Mouse (Mus musculus): ENCODE data around the gene Igdcc4.
"Not testable (repeated sequence)": the region's sequence is repeated elsewhere in the genome, so short reads cannot be mapped to it uniquely, and the experiment has no call there.

The Igdcc4 gene

DNA sequence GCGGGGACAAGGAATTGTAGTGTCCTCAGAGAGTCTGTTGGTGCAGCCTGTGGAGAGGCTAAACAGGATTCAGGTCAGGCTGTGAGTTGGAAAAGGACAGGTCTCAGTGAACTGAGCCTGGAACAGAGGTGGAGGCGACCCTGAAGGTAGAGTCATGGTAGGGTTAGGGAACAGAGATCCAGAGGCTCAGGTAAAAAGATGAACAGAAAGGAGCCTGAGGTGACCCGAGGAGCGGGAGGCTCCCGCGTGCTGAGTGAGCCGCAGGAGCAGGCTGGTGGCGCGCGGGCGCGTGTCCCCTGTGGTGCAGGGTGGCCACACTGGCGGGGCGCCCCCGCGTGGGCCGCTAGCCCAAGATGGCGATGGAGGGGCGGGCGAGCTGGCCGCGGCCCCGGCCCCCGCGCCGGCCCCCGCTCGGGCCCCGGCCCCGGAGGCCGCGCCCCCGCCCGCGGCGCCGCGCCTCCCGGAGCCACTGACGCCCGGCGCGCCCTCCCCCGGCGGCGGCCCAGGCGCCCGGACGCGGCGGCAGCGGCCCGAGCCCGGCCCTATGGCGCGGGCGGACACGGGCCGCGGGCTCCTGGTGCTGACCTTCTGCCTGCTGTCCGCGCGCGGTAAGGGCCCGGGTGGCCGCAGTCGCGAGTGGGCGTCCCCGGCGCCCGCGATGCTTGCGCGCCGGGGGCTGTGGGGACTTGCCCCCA is at the start of gene Igdcc4:
Gene Igdcc4 (plus strand): TSS at position 496 of the 695 bp plus-strand sequence.
- DNase-seq (ENCODE audit: low spot score), result peak; percentile 61

DNA sequence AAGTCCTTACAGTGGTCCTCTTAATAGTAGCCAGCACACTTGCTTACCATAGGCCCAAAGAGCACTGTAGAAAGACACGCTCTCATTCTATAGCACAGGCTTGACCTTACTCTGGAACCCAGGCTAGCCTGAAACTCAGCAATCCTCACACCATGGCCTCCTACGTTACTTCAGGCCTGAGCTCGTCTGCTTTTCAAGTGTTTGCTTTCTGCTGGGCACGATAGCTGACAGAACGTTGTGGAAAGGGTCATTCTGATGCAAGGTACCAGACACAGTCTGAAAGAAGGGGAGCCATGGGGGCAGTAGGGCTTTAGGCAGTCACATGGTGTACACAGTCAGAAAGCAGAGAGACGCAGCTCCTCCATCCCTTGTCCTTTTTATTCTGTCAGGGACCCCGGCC is 37.0 kb upstream of the Igdcc4 start:
- DNase-seq (ENCODE audit: low spot score), result no peak

DNA sequence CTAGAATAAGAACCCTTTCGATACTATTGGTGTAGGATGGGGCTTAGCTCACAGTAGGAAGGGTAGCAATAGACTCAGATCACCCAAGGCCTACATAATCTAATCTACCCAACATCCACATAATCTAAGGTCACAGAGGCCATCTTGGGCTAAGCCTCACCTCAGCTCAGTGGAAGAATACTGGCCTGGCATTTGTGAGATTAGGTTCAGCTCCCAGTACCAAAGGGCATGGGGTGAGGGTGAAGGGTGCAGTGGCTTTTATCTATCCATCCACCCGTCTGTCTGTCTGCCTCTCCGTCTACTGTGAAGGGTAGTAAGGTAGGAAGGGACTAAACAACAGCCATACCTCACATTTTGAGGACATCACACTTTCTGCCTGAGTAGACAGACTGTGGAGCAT is 30.7 kb upstream of the Igdcc4 start:
- no peak for DNase-seq (ENCODE audit: low spot score)

DNA sequence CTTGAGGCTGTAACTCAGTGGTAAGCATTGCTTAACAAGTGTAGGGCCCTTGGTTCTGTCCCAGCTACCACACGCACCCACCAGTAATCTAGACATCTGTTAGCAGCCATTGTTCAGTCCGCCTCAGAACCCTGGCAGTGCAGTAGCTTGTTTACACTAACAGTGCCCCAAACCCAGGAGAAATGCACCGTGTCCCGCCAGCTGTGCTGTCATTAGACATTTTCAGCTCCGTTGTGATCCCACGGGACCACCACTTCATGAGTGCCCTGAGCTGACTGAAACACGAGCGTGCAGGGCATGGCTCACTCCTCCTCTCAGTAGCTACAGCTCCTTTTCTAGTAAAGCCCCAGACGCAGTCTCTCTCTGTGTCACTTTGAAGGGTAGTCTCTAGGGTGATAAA is 27.7 kb upstream of the Igdcc4 start:
- peak; percentile 30 for DNase-seq (ENCODE audit: low spot score)

DNA sequence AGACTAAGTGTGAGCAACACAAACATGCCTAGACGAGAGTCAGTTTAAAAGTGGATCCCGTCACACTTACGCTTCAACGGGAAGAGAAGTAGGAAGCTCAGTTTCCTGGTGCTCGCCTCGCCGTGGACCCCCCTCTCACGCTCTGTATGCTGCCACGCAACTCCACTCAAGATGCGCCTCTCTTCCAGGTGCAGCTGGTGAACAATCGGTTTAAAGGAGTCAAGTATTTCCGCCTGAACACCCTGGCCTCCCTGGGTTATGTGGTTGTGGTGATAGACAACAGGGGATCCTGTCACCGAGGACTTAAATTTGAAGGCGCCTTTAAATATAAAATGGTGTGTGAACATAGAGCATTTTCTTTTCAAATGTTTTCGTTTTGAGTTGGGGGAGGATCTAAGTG is 27.0 kb upstream of the Igdcc4 start:
- DNase-seq (ENCODE audit: low spot score), result no peak

DNA sequence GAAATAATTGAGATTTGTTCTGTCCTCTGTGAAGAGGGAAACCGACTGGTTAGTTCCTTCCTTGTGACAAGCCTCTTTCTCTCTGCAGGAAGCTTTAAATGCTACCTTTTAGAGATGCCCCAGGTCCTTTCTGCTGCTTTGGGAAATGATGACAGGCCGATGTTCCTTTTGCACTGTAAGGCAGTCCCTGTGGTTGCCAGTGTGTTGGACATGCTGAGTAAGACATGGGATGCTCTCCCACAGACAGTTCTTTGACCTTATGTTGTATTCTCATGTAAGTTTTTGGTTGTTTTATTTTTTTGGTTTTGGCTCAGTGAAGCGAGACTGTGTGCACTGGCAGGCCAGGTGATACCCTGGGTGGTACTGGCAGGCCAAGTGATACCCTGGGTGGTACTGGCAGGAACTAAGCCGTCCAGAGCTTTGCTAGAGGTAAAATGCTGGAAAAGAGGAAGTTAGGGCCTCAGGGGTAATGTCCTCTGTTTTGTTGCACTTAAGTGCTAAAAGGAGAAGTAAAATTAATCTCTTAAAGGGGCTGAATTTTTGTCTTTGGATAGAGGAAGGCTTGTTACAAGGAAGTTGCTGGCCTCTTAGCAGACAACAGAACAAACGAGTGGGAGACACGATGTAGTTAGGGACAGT is 26.3 kb upstream of the Igdcc4 start:
- DNase-seq (ENCODE audit: low spot score), result no peak

DNA sequence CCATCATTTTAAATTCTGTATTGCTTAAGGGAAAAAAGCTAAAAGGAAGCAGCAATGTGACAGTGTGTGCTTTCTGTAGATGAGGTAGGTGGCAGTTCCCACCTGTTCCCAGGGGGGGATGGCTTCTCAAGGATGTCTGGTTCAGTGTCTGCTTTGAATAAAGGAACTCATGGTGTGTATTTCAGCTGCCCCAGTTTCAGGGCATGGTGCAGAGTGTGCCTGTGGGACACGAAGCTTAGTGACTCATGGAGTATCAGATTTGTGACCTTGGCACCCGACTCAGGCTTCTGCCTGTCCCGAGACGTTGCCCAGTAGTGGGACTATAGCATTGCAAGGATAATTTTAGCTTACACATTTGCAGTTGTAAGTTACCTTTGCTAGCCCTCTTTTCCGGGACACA is 23.8 kb upstream of the Igdcc4 start:
- DNase-seq (ENCODE audit: low spot score), result no peak

DNA sequence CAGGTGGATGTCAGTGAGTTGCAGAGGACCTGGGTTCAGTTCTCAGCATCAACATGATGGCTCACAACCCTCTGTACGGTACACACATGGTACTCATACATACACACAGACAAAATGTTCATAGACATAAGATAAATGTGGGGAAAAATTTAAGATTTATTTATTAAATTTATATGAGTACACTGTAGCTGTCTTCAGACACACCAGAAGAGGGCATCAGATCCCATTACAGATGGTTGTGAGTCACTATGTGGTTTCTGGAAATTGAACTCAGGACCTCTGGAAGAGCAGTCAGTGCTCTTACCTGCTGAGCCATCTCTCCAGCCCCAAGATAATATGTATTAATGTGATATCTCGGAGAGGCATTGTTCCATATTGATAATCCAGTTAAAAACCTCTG is 21.1 kb upstream of the Igdcc4 start:
- DNase-seq (ENCODE audit: low spot score), result not testable (repeated sequence)

DNA sequence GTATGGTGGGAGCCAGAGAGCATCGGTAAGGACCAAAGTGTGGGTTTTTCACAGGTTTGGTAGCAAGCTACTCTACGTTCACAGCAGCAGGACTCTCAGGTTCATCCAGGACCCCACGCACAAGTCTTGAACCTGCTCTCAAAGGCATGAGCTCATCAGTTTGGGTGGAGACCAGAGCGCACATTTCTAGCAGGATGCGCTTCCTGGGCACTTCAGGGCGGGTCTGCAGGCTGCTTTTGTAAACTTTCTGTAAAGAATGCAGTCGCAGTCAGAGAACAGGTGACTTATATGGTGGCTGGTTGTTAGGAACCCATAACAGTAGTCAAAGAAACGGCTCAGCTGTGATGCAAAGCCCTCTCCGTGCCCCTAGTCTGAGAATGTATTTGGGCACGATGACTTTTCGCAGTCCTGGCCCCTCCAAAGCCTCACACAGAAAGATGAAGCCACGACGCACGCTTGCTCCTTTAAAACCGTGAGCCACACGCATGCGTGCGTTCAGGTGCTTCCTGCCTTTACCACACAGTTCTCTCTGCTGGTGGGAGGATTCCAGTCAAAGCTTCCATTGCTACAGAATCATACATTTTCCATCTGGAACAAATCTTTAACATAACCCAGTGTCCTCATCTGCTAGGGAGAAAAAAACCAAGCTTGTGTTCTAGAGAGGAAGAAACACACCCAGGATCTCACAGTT is 18.1 kb upstream of the Igdcc4 start:
- DNase-seq (ENCODE audit: low spot score), result no peak

DNA sequence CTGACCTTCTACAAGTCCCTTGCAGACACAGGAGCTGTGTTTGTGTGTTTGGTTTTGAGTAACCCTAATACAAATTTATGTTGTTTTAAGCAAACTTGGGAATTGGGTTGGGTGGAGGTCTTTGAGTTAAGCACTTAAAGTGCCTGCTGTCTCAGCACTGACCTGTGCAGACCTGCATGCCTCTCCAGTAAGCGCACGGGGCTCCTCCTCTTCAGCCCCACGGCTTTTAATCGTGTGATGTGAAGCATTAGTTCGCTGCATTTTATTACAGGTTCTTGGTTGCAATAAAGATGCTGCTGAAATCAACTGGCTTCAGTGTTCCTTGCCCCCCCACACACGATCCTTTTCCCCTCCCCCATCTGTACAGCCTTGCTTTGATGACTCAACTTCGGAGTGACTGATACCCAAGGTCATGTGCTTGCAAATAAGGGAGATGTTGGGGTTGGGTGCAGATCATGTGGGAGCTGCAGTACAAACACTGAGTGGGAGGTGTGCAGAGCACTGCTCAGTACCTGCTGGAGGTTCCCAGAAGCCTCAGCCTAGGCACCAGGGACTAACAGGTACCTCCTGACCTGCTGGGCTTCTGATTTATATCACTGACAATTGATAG is 17.0 kb upstream of the Igdcc4 start:
- DNase-seq (ENCODE audit: low spot score), result no peak

DNA sequence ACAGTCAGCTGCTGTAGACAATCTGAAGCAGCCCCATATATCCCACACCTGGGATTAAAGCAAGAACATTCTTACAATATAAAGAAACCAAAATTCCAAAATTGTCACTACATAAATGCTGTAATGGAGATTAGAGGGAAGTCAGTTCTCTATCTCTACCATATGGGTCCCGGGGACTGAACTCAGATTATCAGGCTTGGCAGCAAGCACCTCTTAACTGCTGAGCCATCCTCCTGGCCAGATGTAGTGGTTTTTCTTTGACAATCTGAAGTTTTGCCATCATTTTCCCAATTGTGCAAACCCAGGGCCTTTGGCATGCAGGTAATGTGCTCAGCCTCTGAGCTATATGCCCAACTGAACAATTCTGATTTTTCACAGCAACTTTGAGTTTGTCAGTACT is 16.0 kb upstream of the Igdcc4 start:
- no peak for DNase-seq (ENCODE audit: low spot score)

DNA sequence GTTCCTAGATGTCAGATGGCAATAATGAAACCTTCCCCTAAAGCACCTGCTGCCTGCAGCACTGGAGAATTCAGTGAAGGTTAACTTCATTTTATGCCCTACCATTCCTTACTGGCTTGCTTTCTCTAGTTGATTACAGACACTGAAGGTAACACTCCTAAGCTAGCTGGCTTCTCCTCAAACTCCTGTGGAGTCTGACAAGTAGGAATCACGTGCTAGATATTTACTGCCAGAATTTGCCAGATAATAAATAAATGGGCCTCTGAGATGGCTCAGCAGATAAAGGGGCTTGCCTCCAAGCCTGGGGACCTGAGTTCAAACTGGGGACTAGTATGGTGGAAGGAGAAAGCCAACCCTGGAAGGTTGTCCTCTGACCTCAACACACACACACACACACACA is 14.5 kb upstream of the Igdcc4 start:
- DNase-seq (ENCODE audit: low spot score), result no peak

DNA sequence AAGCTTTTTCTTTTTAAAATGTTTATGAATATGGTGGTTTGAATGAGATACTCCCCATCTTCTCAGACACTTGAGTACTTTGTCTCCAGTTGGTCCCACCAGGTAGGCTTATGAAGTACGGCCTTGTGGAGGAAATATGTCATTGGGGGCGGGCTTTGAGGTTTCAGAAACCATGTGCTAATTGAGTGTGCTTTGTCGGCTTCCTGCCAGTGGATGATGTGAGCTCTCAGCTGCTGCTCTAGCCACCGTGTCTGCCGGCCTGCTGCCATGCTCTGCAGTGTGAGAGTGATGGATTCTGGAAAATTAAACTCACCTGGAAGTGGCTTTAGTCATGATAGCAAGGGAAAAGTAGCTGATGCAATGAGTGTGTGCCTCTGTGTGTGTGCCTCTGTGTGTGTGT is 13.8 kb upstream of the Igdcc4 start:
- no peak for DNase-seq (ENCODE audit: low spot score)

DNA sequence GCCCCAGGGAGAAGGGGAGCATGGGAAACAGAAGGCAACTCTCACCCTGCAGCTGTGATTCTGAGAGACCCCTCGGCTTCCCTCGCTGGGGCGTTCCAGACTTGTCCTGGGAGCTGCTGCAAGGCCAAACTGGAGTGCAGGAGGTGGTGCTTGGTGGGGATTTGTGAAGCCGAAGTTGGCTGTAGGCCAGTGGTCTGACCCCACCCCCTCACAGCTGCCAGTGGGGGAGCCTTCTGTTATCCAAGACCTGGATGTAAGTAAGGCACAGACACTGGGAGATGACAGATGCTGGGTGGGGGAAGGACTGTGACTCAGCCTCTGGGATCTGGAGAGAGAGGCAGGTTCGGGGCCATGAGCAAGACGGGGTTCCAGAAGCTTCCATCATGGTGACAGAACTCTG is 7.0 kb upstream of the Igdcc4 start:
- DNase-seq (ENCODE audit: low spot score), result peak; percentile 60

DNA sequence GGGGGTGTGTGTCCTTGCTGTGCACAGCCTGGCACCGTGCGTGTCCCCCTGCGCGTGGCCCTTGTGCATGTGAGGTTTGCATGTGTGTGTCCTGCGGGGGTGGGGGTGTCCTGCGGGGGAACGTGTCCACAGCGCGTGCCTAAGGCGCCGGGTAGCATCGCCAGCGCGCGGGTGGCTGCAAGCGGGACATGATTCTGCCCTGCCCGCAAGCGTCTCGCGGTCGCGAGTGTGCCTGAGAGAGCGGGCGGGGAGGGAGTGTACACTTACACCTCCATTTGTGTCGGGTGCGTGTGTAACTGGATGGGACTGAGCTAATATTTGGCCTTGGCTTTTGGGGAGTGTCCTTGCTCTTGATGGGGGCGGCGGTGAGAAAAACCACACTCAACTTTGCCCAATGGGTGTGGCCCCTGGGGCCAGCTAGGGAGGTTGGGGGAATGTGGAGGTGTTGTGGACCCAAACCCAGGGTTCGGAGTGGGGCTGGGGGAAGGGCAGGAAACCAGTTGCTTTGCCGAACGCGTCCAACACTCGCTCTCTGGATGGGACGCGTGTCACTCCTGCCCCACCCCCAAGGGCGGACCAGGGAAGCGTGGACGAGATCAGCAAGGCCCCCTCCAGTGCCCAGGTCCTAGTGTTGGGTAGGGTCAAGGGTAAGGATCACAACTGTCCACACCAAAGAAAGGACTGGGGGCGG is 545 bp downstream of the Igdcc4 start:
- peak; percentile 43 for DNase-seq (ENCODE audit: low spot score)

DNA sequence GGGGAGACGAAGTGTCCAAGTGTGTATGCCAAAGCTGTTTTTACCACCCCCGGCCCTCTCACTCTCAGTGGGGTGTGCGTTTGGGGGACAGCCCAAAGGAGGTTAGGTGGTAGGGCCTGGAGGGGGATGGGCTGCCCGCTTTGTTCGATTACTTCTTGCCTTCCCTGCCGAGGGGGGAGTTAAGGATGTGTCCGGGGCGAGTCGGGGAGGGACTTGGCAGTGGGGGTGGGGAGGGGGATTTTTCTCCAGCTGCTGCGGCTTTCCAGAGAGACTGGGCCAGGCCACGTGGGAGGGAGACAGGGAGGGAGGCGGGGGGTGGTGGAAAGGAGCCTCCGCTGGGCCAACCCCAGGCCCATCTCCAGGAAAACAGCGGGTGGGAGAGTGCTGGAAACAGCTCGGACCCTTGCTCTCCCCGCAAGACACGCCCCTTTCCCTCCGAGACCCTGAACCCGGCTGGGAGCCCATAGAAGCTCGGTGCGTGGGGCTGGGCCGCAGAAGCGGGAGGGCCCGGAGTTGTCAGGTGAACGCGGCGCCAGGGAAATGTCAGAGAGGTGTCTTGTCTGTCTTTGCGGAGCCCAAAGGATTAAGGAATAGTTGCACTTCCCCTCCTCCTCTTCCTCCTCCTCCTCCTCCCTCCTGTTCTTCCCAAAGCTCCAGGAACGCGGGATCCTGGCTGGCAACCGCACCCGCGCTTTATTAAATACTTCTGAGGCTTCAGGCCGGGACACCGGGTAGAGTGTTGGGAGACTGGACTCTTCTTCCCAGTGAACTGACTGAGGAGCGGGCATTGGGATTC is 1.3 kb downstream of the Igdcc4 start:
- DNase-seq (ENCODE audit: low spot score), result peak; percentile 74

DNA sequence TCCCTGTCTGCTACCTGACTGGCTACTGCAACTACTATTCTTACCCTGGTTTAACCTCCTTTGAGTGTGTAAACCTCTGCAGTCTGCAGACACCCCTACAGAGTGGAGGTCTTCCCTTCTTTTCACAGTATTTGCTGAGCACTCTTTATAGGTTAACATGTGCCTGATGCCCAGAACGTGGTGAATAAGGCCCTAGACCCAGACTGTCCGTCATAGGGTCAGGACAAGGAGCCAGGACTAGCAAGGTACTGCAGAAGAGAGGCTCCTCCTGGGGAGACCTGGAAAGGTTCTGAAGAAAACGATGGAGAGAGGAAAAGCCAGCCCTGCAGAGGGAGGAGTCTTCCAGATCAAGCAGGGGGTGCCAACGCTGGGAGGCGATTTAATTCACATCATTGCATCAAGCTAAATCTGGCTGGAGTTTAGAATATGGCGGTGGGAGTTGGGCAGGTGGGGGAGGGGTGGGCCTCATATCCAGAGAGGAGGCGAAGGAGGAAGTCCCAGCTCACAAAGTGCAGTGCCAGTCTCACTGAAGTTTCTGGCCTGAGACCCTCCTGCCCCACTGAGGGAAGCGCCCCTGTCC is 2.0 kb downstream of the Igdcc4 start:
- peak; percentile 26 for DNase-seq (ENCODE audit: low spot score)

DNA sequence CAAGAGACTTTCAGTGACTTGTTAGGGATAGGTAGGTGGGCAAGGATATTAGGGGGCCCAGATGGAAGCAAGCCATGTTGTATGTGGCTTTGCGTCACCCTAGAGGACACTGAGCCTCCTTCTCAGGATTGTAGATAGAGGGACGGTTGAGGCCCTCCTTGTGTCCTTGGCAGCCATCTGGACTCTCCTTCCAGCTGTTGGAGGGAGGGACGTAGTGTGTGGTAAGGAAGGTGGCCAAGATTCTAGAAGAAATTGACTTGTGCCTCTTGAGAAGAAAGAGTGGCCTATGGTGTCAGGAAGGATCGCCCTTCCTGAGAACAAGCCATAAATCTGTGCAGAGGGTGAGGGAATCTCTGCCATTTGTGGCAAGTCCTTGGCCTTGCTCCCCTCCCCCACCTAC is 5.5 kb downstream of the Igdcc4 start:
- no peak for DNase-seq (ENCODE audit: low spot score)

DNA sequence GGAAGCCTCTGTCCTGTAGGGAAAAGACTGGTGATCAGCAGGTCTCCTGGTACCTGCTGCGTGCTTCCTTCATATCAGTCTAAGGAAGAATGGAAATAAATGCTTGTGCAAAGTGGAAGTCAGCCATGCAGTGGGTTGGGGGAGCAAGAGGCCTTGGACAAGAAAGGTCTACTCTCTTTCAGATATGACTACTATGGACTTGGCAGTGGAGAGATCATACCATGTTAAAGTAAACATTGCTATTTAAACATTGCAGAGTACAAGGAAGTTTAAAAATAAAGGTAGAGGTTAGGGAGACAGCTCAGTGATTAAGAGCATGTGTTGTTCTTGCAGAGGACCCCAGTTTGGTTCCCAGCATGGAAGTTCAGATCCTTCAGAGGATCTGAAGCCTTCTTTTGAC is 6.6 kb downstream of the Igdcc4 start:
- DNase-seq (ENCODE audit: low spot score), result no peak

DNA sequence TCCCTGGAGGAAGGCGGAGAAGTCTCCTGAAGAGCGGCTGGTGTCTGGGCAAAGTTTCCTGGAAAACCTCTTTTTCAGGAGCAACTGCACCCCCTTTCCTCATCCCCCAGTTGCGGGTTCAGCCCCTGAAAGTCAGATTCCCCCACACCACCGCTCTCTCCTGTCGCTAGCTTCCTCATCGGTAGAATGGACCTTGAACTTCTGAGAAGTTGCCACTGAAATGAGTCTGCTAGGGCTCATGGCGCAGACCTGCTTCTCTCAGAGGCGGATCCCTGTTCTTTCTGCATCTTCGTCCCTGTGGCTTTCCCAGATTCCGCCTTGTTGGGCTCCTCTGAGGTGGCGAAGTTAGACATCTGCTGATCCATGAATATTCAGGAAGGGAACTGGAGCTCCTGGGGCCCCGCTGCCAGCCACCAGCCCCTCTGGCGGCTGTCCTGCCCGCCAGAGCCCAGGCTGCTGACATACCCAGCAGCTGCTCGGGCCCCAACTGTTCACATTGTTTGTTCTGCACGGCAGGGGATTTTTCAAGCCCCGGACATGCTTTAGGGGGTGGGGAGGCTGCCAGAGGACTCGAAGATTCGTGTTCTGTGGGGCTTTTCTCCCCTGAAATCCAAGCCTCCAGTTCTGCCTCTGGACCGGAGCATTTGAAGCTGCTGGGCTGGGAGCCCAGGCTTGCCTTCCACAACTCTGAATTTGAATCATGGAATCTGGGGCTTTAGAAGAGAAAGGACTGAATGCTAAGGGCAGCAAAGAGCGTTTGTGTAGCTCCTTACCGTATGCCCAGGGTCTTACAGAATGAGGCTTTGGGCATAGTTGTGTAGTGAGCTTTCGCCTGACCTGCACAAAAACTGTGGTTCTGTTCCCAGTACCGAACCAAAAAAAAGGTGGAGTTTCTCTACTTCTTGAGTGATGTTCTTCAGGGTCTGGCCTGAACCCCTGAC is 8.1 kb downstream of the Igdcc4 start:
- peak; percentile 76 for DNase-seq (ENCODE audit: low spot score)

All from retina, embryonic 14.5 days (tissue).